Mouse (Mus musculus): ENCODE measurements around the gene Wls.

The Wls gene

DNA sequence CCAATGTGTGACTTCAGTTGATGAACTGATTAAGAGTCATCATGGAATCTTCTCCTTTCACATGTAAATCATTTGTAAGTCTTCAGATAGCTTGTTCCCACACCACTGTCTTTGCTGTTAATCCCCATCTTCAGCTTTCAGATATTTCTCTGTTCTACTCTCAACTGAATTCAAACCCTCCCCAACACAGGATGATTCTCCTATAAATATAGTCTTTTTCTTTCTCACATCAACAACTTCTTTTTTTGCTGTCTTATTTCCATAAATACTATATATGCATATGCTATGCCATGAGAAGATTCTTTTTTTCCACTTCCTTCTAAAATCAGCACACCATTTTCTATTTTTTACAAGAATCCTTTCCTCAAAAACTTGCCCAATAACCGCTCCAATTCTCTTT, 67.9 kb downstream of the Wls start:
- no peak for DNase-seq (ENCODE audit: extremely low read depth, insufficient read length, low spot score)

GRCm38 (mm10) chr3:159917328-159918090, 78.0 kb downstream of the Wls start:
- DNase-seq (ENCODE audit: extremely low read depth, insufficient read length, low spot score): no peak

All from 3134 (cell line).